Mouse (Mus musculus) heart, adult 18-20 months (tissue): ENCODE measurements at regions not wholly inside any gene's neighbourhood (a gene's known extent, or its start where the extent isn't known, plus 50 kb on each side); places are given as distances from the start of the nearest gene placed in this dataset.

Experiments
- DNase-seq, 2 experiments: peaks; one replicate each; pipeline ENCODE4 v3.0.0; 2021 to 2022; ENCODE audit warnings: mixed read lengths in 1 of 2

- no peak for DNase-seq
Observed at GRCm38 (mm10) chr14:36819826-36820225, 148.8 kb downstream of the Ccser2 start.

GRCm38 (mm10) chr14:36802418-36802817 lies 166.2 kb downstream of the Ccser2 start:
- DNase-seq: no peak

- no peak for DNase-seq
Observed at GRCm38 (mm10) chr14:36799820-36800219, 168.8 kb downstream of the Ccser2 start.

GRCm38 (mm10) chr14:36781882-36782281 lies 186.7 kb downstream of the Ccser2 start:
- DNase-seq: no peak

GRCm38 (mm10) chr14:36778956-36779355 lies 189.6 kb downstream of the Ccser2 start:
- DNase-seq: no peak

GRCm38 (mm10) chr14:36774349-36774748 lies 194.2 kb downstream of the Ccser2 start:
- peak in 1 of 2 experiments; percentile 11 for DNase-seq

- DNase-seq: no peak
Observed at GRCm38 (mm10) chr14:36764377-36764776, 204.2 kb downstream of the Ccser2 start.

- no peak for DNase-seq
Observed at GRCm38 (mm10) chr14:36756056-36756455, 212.5 kb downstream of the Ccser2 start.

GRCm38 (mm10) chr14:36748130-36748883 lies 220.3 kb downstream of the Ccser2 start:
- no peak for DNase-seq

GRCm38 (mm10) chr14:36731095-36731494 lies 237.5 kb downstream of the Ccser2 start:
- DNase-seq: no peak

- DNase-seq: no peak
Observed at GRCm38 (mm10) chr14:36726092-36726491, 242.5 kb downstream of the Ccser2 start.

- no peak for DNase-seq
Observed at GRCm38 (mm10) chr14:36715684-36716083, 252.9 kb downstream of the Ccser2 start.

- DNase-seq: no peak
Observed at GRCm38 (mm10) chr14:36696993-36697392, 271.6 kb downstream of the Ccser2 start.

GRCm38 (mm10) chr14:36691958-36692357 lies 276.6 kb downstream of the Ccser2 start:
- no peak for DNase-seq

- DNase-seq: no peak
Observed at GRCm38 (mm10) chr14:36691018-36691417, 277.6 kb downstream of the Ccser2 start.

GRCm38 (mm10) chr14:36658678-36659263 lies 309.8 kb downstream of the Ccser2 start:
- no peak for DNase-seq

GRCm38 (mm10) chr14:36658193-36658592 lies 310.4 kb downstream of the Ccser2 start:
- DNase-seq: no peak

- no peak for DNase-seq
Observed at GRCm38 (mm10) chr14:36652982-36653557, 315.5 kb downstream of the Ccser2 start.

- DNase-seq: peak; percentile 10 to 16
Observed at GRCm38 (mm10) chr14:36651053-36651735, 317.4 kb downstream of the Ccser2 start.

- DNase-seq: no peak
Observed at GRCm38 (mm10) chr14:36646649-36647048, 321.9 kb downstream of the Ccser2 start.

- no peak for DNase-seq
Observed at GRCm38 (mm10) chr14:36646237-36646636, 322.3 kb downstream of the Ccser2 start.

- DNase-seq: no peak
Observed at GRCm38 (mm10) chr14:36624822-36625221, 343.8 kb downstream of the Ccser2 start.

GRCm38 (mm10) chr14:36624134-36624533 lies 344.4 kb downstream of the Ccser2 start:
- DNase-seq: no peak
